Mouse (Mus musculus) kidney, embryonic 16.5 days (tissue): ENCODE results near the gene Oaz2. TPM values are rescaled to one million over a fixed set of nuclear protein-coding genes. Genes with fewer than 3 reads are reported as not detected.

ENCODE experiments used
- ATAC-seq: fragments of 200-750 bp; cut with Nextera tagmentation; 2 replicates; pipeline ENCODE4 v1.8.0; 2017; ENCODE audit warnings: moderate TSS enrichment; ENCODE audit not compliant: low FRiP score, low TSS enrichment
- H3K27ac ChIP-seq: fragments of 300-500 bp; sonication (generic); 2 replicates; pipeline ENCODE4 v1.5.1; 2014; ENCODE audit warnings: low read length
- H3K27me3 ChIP-seq: fragments of 300-500 bp; sonication (generic); 2 replicates; pipeline ENCODE4 v1.6.1; 2014; ENCODE audit warnings: low read length, control low read depth, mixed read lengths; ENCODE audit not compliant: insufficient read depth
- H3K36me3 ChIP-seq: fragments of 300-500 bp; sonication (generic); 2 replicates; pipeline ENCODE4 v1.6.1; 2014; ENCODE audit warnings: low read length, control low read depth, mixed read lengths; ENCODE audit not compliant: insufficient read depth
- H3K4me1 ChIP-seq: fragments of 300-500 bp; sonication (generic); 2 replicates; pipeline ENCODE4 v1.6.1; 2014; ENCODE audit warnings: low read length, control low read depth, mixed read lengths; ENCODE audit not compliant: insufficient read depth
- H3K4me2 ChIP-seq: fragments of 300-500 bp; sonication (generic); replicated peaks from 2 replicates; pipeline ENCODE4 v1.6.1; 2014; ENCODE audit warnings: low read depth, low read length
- H3K4me3 ChIP-seq: fragments of 300-500 bp; sonication (generic); 2 replicates; pipeline ENCODE4 v1.5.1; 2014; ENCODE audit warnings: mild to moderate bottlenecking, low read length
- H3K9ac ChIP-seq: fragments of 300-500 bp; sonication (generic); replicated peaks from 2 replicates; pipeline ENCODE4 v1.6.1; 2014; ENCODE audit warnings: low read length
- H3K9me3 ChIP-seq: fragments of 300-500 bp; sonication (generic); 2 replicates; pipeline ENCODE4 v1.6.1; 2016; ENCODE audit warnings: low read length, control low read depth
- WGBS: fragments of 180-500 bp; shearing (Covaris S2); extraction: QIAGEN DNeasy Blood & Tissue Kit; methylation state at CpG from one replicate; pipeline ENCODE4 v1.1.7; 2014; 5-methylcytosine and 5-hydroxymethylcytosine counted together
- polyA plus RNA-seq: library from polyadenylated mRNA; unstranded; fragments of >200 nt; fragmentation: Nextera tagmentation; extraction: Ambion mirVana; gene quantifications from 2 replicates; pipeline ENCODE4 v1.2.1, GENCODE M21; 2015

The Oaz2 gene
- polyA plus RNA-seq, 1 experiment from 2014 or later, result 362 TPM

- Histone ChIP-seq H3K36me3 (peaks cover 65% of the 10 kb centered on the region), H3K9me3 (no peaks in the 10 kb centered on the region), H3K4me3 (no peak overlapping the region), H3K4me2 (no peak overlapping the region), H3K9ac (no peak overlapping the region), H3K4me1 (no peaks in the 10 kb centered on the region), H3K27ac (no peak overlapping the region), H3K27me3 (no peaks in the 10 kb centered on the region)
- no peak for ATAC-seq
- WGBS, result 74% methylated on average over 6 of the region's 6 CpGs
Observed at GRCm38 (mm10) chr9:65700504-65700903, 32.7 kb downstream of the Oaz2 start.

GRCm38 (mm10) chr9:65702286-65702685, 34.5 kb downstream of the Oaz2 start:
- H3K9ac ChIP-seq, result no peak overlapping the region
- no peak for ATAC-seq
- no peak overlapping the region for H3K4me2 ChIP-seq
- H3K9me3 ChIP-seq, result no peaks in the 10 kb centered on the region
- H3K36me3 ChIP-seq, result peaks cover 61% of the 10 kb centered on the region
- no peaks in the 10 kb centered on the region for H3K4me1 ChIP-seq
- H3K27ac ChIP-seq, result no peak overlapping the region
- no peak overlapping the region for H3K4me3 ChIP-seq
- WGBS, result 93% methylated on average over 9 of the region's 9 CpGs
- H3K27me3 ChIP-seq, result no peaks in the 10 kb centered on the region

GRCm38 (mm10) chr9:65703241-65703640, 35.4 kb downstream of the Oaz2 start:
- Histone ChIP-seq H3K4me1 (no peaks in the 10 kb centered on the region), H3K9me3 (no peaks in the 10 kb centered on the region), H3K9ac (no peak overlapping the region), H3K27me3 (no peaks in the 10 kb centered on the region), H3K4me2 (no peak overlapping the region), H3K27ac (no peak overlapping the region), H3K4me3 (no peak overlapping the region), H3K36me3 (peaks cover 53% of the 10 kb centered on the region)
- 77% methylated on average over 7 of the region's 7 CpGs for WGBS
- no peak for ATAC-seq

- H3K4me2 ChIP-seq, result no peak overlapping the region
- H3K27ac ChIP-seq, result no peak overlapping the region
- peaks cover 49% of the 10 kb centered on the region for H3K36me3 ChIP-seq
- H3K4me1 ChIP-seq, result no peaks in the 10 kb centered on the region
- WGBS, result 87% methylated on average over 24 of the region's 24 CpGs
- no peak for ATAC-seq
- no peak overlapping the region for H3K4me3 ChIP-seq
- no peaks in the 10 kb centered on the region for H3K9me3 ChIP-seq
- no peak overlapping the region for H3K9ac ChIP-seq
- H3K27me3 ChIP-seq, result no peaks in the 10 kb centered on the region
Observed at GRCm38 (mm10) chr9:65703926-65704595, 36.3 kb downstream of the Oaz2 start.

- Histone ChIP-seq H3K4me2 (no peak overlapping the region), H3K4me3 (no peak overlapping the region), H3K9ac (no peak overlapping the region), H3K36me3 (no peaks in the 10 kb centered on the region), H3K27me3 (no peaks in the 10 kb centered on the region), H3K9me3 (no peaks in the 10 kb centered on the region), H3K27ac (no peak overlapping the region), H3K4me1 (peaks cover 8% of the 10 kb centered on the region)
- 89% methylated on average over 5 of the region's 5 CpGs for WGBS
- ATAC-seq, result no peak
Observed at GRCm38 (mm10) chr9:65718195-65718594, 50.4 kb downstream of the Oaz2 start.

GRCm38 (mm10) chr9:65721161-65721566, 53.4 kb downstream of the Oaz2 start:
- Histone ChIP-seq H3K4me2 (no peak overlapping the region), H3K27ac (no peak overlapping the region), H3K36me3 (no peaks in the 10 kb centered on the region), H3K9ac (no peak overlapping the region), H3K4me3 (no peak overlapping the region), H3K4me1 (peaks cover 8% of the 10 kb centered on the region), H3K27me3 (no peaks in the 10 kb centered on the region), H3K9me3 (no peaks in the 10 kb centered on the region)
- ATAC-seq, result no peak
- 27% methylated on average over 10 of the region's 10 CpGs for WGBS

- WGBS, result 70% methylated on average over 8 of the region's 8 CpGs
- Histone ChIP-seq H3K27ac (no peak overlapping the region), H3K9me3 (no peaks in the 10 kb centered on the region), H3K4me1 (peaks cover 8% of the 10 kb centered on the region), H3K9ac (no peak overlapping the region), H3K27me3 (no peaks in the 10 kb centered on the region), H3K36me3 (no peaks in the 10 kb centered on the region), H3K4me2 (no peak overlapping the region), H3K4me3 (no peak overlapping the region)
- no peak for ATAC-seq
Observed at GRCm38 (mm10) chr9:65724471-65725290, 56.9 kb downstream of the Oaz2 start.

- H3K36me3 ChIP-seq, result no peaks in the 10 kb centered on the region
- no peak overlapping the region for H3K4me3 ChIP-seq
- no peak overlapping the region for H3K27ac ChIP-seq
- no peaks in the 10 kb centered on the region for H3K27me3 ChIP-seq
- H3K9me3 ChIP-seq, result no peaks in the 10 kb centered on the region
- no peak for ATAC-seq
- H3K4me2 ChIP-seq, result no peak overlapping the region
- WGBS, result 70% methylated on average over 4 of the region's 4 CpGs
- H3K9ac ChIP-seq, result no peak overlapping the region
- H3K4me1 ChIP-seq, result peaks cover 8% of the 10 kb centered on the region
Observed at GRCm38 (mm10) chr9:65725291-65725622, 57.5 kb downstream of the Oaz2 start.

GRCm38 (mm10) chr9:65726431-65726830, 58.6 kb downstream of the Oaz2 start:
- Histone ChIP-seq H3K9me3 (no peaks in the 10 kb centered on the region), H3K36me3 (peaks cover 5% of the 10 kb centered on the region; the same call in 1 of the 2 replicates), H3K4me1 (peaks cover 2% of the 10 kb centered on the region), H3K27ac (no peak overlapping the region), H3K9ac (no peak overlapping the region), H3K27me3 (no peaks in the 10 kb centered on the region), H3K4me3 (no peak overlapping the region), H3K4me2 (no peak overlapping the region)
- ATAC-seq, result no peak
- 81% methylated on average over 3 of the region's 3 CpGs for WGBS

GRCm38 (mm10) chr9:65727491-65727890, 59.7 kb downstream of the Oaz2 start:
- ATAC-seq, result no peak

More at GRCm38 (mm10) chr9:65727491-65727890, 59.7 kb downstream of the Oaz2 start:
- no peak overlapping the region for H3K9ac ChIP-seq
- no peak overlapping the region for H3K4me3 ChIP-seq
- H3K36me3 ChIP-seq, result peaks cover 5% of the 10 kb centered on the region; the same call in 1 of the 2 replicates
- no peak overlapping the region for H3K27ac ChIP-seq
- no peak overlapping the region for H3K4me2 ChIP-seq
- H3K9me3 ChIP-seq, result no peaks in the 10 kb centered on the region
- no peaks in the 10 kb centered on the region for H3K27me3 ChIP-seq
- no peaks in the 10 kb centered on the region for H3K4me1 ChIP-seq
- 80% methylated on average over 4 of the region's 4 CpGs for WGBS
